Mouse (Mus musculus) heart, adult 18-20 months (tissue): ENCODE measurements around the gene Olfr576. TPM values are rescaled to one million over a fixed set of nuclear protein-coding genes. Genes with fewer than 3 reads are reported as not detected.

ENCODE experiments used
- DNase-seq, 2 experiments: peaks; one replicate each; pipeline ENCODE4 v3.0.0; 2021 to 2022; ENCODE audit warnings: mixed read lengths in 1 of 2
- long read RNA-seq, 2 experiments: library from polyadenylated mRNA; stranded (forward); transcript quantifications; one replicate each; pipeline ENCODE4 v2.0.0; 2021
- total RNA-seq, 2 experiments: library from RNA; stranded (reverse); gene quantifications; 2 replicates each; pipeline ENCODE4 v1.2.3; 2021

The Olfr576 gene
- not detected for total RNA-seq
- long read RNA-seq, experiment 1, result 0 reads
- long read RNA-seq, experiment 2, result 0 reads

- no peak for DNase-seq
Measured at GRCm38 (mm10) chr7:102962360-102962759, at the start of gene Olfr576. TSS of gene Olfr576 (plus strand) at chr7:102962660.

- DNase-seq, result no peak
Measured at GRCm38 (mm10) chr7:102915261-102915660, 47.2 kb upstream of the Olfr576 start.

GRCm38 (mm10) chr7:102916405-102916804 lies 46.1 kb upstream of the Olfr576 start:
- no peak for DNase-seq

- no peak for DNase-seq
Measured at GRCm38 (mm10) chr7:102917032-102917875, 45.2 kb upstream of the Olfr576 start, which contains the start of gene Olfr571. TSS of gene Olfr571 (minus strand) at chr7:102917536.

GRCm38 (mm10) chr7:102919632-102920031 lies 42.8 kb upstream of the Olfr576 start:
- peak; percentile 2 to 39 for DNase-seq

GRCm38 (mm10) chr7:102924109-102924508 lies 38.4 kb upstream of the Olfr576 start, which contains the start of gene Olfr572:
TSS of gene Olfr572 (plus strand) at chr7:102924409.
- no peak for DNase-seq

- no peak for DNase-seq
Measured at GRCm38 (mm10) chr7:102927105-102927504, 35.4 kb upstream of the Olfr576 start.

- no peak for DNase-seq
Measured at GRCm38 (mm10) chr7:102942475-102942874, 20.0 kb upstream of the Olfr576 start, which contains the start of gene Olfr573-ps1. TSS of gene Olfr573-ps1 (minus strand) at chr7:102942575.

- DNase-seq, result no peak
Measured at GRCm38 (mm10) chr7:102943417-102943816, 19.0 kb upstream of the Olfr576 start.

GRCm38 (mm10) chr7:102948167-102948566 lies 14.3 kb upstream of the Olfr576 start, which contains the start of gene Olfr574:
TSS of gene Olfr574 (plus strand) at chr7:102948467.
- no peak for DNase-seq

GRCm38 (mm10) chr7:102950732-102951131 lies 11.7 kb upstream of the Olfr576 start:
- DNase-seq, result no peak

- DNase-seq, result no peak
Measured at GRCm38 (mm10) chr7:102958137-102958536, 4.3 kb upstream of the Olfr576 start.

GRCm38 (mm10) chr7:102958593-102958992 lies 3.9 kb upstream of the Olfr576 start, which contains the start of gene Olfr575:
TSS of gene Olfr575 (minus strand) at chr7:102958775.
- DNase-seq, result no peak

GRCm38 (mm10) chr7:102974399-102974798 lies 11.9 kb downstream of the Olfr576 start:
- DNase-seq, result no peak

GRCm38 (mm10) chr7:102975843-102976242 lies 13.4 kb downstream of the Olfr576 start, which contains the start of gene Olfr577:
TSS of gene Olfr577 (minus strand) at chr7:102975943.
- no peak for DNase-seq

GRCm38 (mm10) chr7:102989224-102989623 lies 26.8 kb downstream of the Olfr576 start, which contains the start of gene Olfr578:
TSS of gene Olfr578 (minus strand) at chr7:102989324.
- DNase-seq, result no peak

Other genes with a start within 250 kb of the Olfr576 start
- gene Olfr33, start 243.6 kb upstream of the Olfr576 start, total RNA-seq, result not detected
- not detected for gene Olfr559, start 235.2 kb upstream of the Olfr576 start, total RNA-seq
- gene Olfr560, start 203.3 kb upstream of the Olfr576 start, total RNA-seq, result not detected
- gene Olfr78, start 203.2 kb upstream of the Olfr576 start, total RNA-seq, result under 1 TPM; 0.49 to 0.60 TPM
- not detected for gene Olfr561, start 191.4 kb upstream of the Olfr576 start, total RNA-seq
- not detected for gene Olfr564, start 159.2 kb upstream of the Olfr576 start, total RNA-seq
- gene Olfr566, start 103.9 kb upstream of the Olfr576 start, total RNA-seq, result not detected
- not detected for gene Olfr568, start 85.5 kb upstream of the Olfr576 start, total RNA-seq
- not detected for gene Olfr569, start 71.8 kb upstream of the Olfr576 start, total RNA-seq
- gene Olfr570, start 68.1 kb upstream of the Olfr576 start, total RNA-seq, result not detected
- not detected for gene Olfr571, start 45.1 kb upstream of the Olfr576 start, total RNA-seq
- gene Olfr572, start 38.3 kb upstream of the Olfr576 start, total RNA-seq, result not detected
- not detected for gene Olfr573-ps1, start 20.1 kb upstream of the Olfr576 start, total RNA-seq
- not detected for gene Olfr574, start 14.2 kb upstream of the Olfr576 start, total RNA-seq
- gene Olfr575, start 3.9 kb upstream of the Olfr576 start, total RNA-seq, result not detected
- gene Olfr577, start 13.3 kb downstream of the Olfr576 start, total RNA-seq, result not detected
- not detected for gene Olfr578, start 26.7 kb downstream of the Olfr576 start, total RNA-seq
- gene Olfr582, start 75.4 kb downstream of the Olfr576 start, total RNA-seq, result not detected
- gene Olfr583, start 88.6 kb downstream of the Olfr576 start, total RNA-seq, result not detected
- gene Olfr584, start 119.2 kb downstream of the Olfr576 start, total RNA-seq, result not detected
- gene Olfr585, start 135.1 kb downstream of the Olfr576 start, total RNA-seq, result not detected
- gene Olfr586, start 163.0 kb downstream of the Olfr576 start, total RNA-seq, result not detected
- gene Olfr588-ps1, start 178.2 kb downstream of the Olfr576 start, total RNA-seq, result not detected
- gene Olfr589, start 193.7 kb downstream of the Olfr576 start, total RNA-seq, result not detected
- gene Olfr591, start 215.7 kb downstream of the Olfr576 start, total RNA-seq, result not detected
- not detected for gene Olfr592, start 222.1 kb downstream of the Olfr576 start, total RNA-seq
- not detected for gene Olfr593, start 249.2 kb downstream of the Olfr576 start, total RNA-seq